Mouse (Mus musculus): ENCODE data around the gene Rprml. TPM values are rescaled to one million over a fixed set of nuclear protein-coding genes. Genes with fewer than 3 reads are reported as not detected.

Gene Rprml
- polyA plus RNA-seq, 1 experiment from 2014 or later, result not detected

- ATAC-seq (no peak), DNase-seq (ENCODE audit: low read depth, low spot score) (no peak)
- TF ChIP-seq CTCF (IDR thresholded peaks at IDR 0.05), result no peak
- POLR2A ChIA-PET, result no interaction called here
- in situ Hi-C loops (cut with MboI; ENCODE audit: low pct_unique_long_range_greater_than_20kb), result no loop called here
- CTCF ChIA-PET, result no interaction called here
- H3K27me3 ChIP-seq, result peaks cover 57% of the 10 kb centered on the region
These were observed 3.6 kb upstream of the Rprml start for GRCm38 (mm10) chr11:103645731-103646130.

GRCm38 (mm10) chr11:103646301-103646700 lies 3.1 kb upstream of the Rprml start:
- CTCF ChIA-PET, result no interaction called here
- DNase-seq (ENCODE audit: low read depth, low spot score) (no peak), ATAC-seq (no peak)
- POLR2A ChIA-PET, result no interaction called here
- no peak for TF ChIP-seq CTCF (IDR thresholded peaks at IDR 0.05)
- in situ Hi-C loops (cut with MboI; ENCODE audit: low pct_unique_long_range_greater_than_20kb), result no loop called here
- peaks cover 60% of the 10 kb centered on the region for H3K27me3 ChIP-seq

- in situ Hi-C loops (cut with MboI; ENCODE audit: low pct_unique_long_range_greater_than_20kb), result no loop called here
- POLR2A ChIA-PET, result no interaction called here
- TF ChIP-seq CTCF (IDR thresholded peaks at IDR 0.05), result no peak
- DNase-seq (ENCODE audit: low read depth, low spot score) (no peak), ATAC-seq (no peak)
- peaks cover 71% of the 10 kb centered on the region for H3K27me3 ChIP-seq
- CTCF ChIA-PET, result no interaction called here
These were observed 1.3 kb upstream of the Rprml start for GRCm38 (mm10) chr11:103647921-103648620.

GRCm38 (mm10) chr11:103648656-103649055 lies 714 bp upstream of the Rprml start:
- CTCF ChIA-PET, result no interaction called here
- in situ Hi-C loops (cut with MboI; ENCODE audit: low pct_unique_long_range_greater_than_20kb), result no loop called here
- TF ChIP-seq CTCF (IDR thresholded peaks at IDR 0.05), result no peak
- H3K27me3 ChIP-seq, result peaks cover 75% of the 10 kb centered on the region
- DNase-seq (ENCODE audit: low read depth, low spot score), result no peak
- no peak for ATAC-seq
- POLR2A ChIA-PET, result no interaction called here

GRCm38 (mm10) chr11:103649983-103650493 lies 668 bp downstream of the Rprml start:
- CTCF ChIA-PET, result no interaction called here
- TF ChIP-seq CTCF (IDR thresholded peaks at IDR 0.05), result no peak
- peaks cover 81% of the 10 kb centered on the region for H3K27me3 ChIP-seq
- POLR2A ChIA-PET, result no interaction called here
- no peak for DNase-seq (ENCODE audit: low read depth, low spot score)
- no peak for ATAC-seq
- in situ Hi-C loops (cut with MboI; ENCODE audit: low pct_unique_long_range_greater_than_20kb), result no loop called here

GRCm38 (mm10) chr11:103651426-103651825 lies 2.1 kb downstream of the Rprml start:
- H3K27me3 ChIP-seq, result peaks cover 75% of the 10 kb centered on the region
- ATAC-seq (no peak), DNase-seq (ENCODE audit: low read depth, low spot score) (no peak)
- ChIA-PET CTCF (interaction anchor here (1.1 kb wide), 1 partner anchor 12 kb away, joined by 3 read pairs; no protein-coding TSS in a partner anchor), POLR2A (no interaction called here)
- in situ Hi-C loops (cut with MboI; ENCODE audit: low pct_unique_long_range_greater_than_20kb), result no loop called here
- TF ChIP-seq CTCF (IDR thresholded peaks at IDR 0.05), result no peak

GRCm38 (mm10) chr11:103653359-103653965 lies 4.1 kb downstream of the Rprml start:
- in situ Hi-C loops (cut with MboI; ENCODE audit: low pct_unique_long_range_greater_than_20kb), result no loop called here
- CTCF ChIA-PET, result no interaction called here
- no peak for TF ChIP-seq CTCF (IDR thresholded peaks at IDR 0.05)
- no peak for ATAC-seq
- DNase-seq (ENCODE audit: low read depth, low spot score), result no peak
- peaks cover 60% of the 10 kb centered on the region for H3K27me3 ChIP-seq
- POLR2A ChIA-PET, result no interaction called here

- CTCF ChIA-PET, result interaction anchor here (1.2 kb wide), 1 partner anchor 65 kb away, joined by 3 read pairs; no protein-coding TSS in a partner anchor
- DNase-seq (ENCODE audit: low read depth, low spot score) (no peak), ATAC-seq (no peak)
- H3K27me3 ChIP-seq, result peaks cover 65% of the 10 kb centered on the region
- POLR2A ChIA-PET, result no interaction called here
- no peak for TF ChIP-seq CTCF (IDR thresholded peaks at IDR 0.05)
- in situ Hi-C loops (cut with MboI; ENCODE audit: low pct_unique_long_range_greater_than_20kb), result no loop called here
These were observed 7.2 kb downstream of the Rprml start for GRCm38 (mm10) chr11:103656520-103656919.

GRCm38 (mm10) chr11:103658189-103658588 lies 8.8 kb downstream of the Rprml start:
- no peak for TF ChIP-seq CTCF (IDR thresholded peaks at IDR 0.05)
- in situ Hi-C loops (cut with MboI; ENCODE audit: low pct_unique_long_range_greater_than_20kb), result no loop called here
- peaks cover 51% of the 10 kb centered on the region for H3K27me3 ChIP-seq
- DNase-seq (ENCODE audit: low read depth, low spot score), result no peak
- no peak for ATAC-seq
- ChIA-PET CTCF (interaction anchor here (1.1 kb wide), 1 partner anchor 29 kb away, joined by 3 read pairs; no protein-coding TSS in a partner anchor), POLR2A (no interaction called here)

- CTCF ChIA-PET, result no interaction called here
- DNase-seq (ENCODE audit: low read depth, low spot score), result no peak
- POLR2A ChIA-PET, result no interaction called here
- in situ Hi-C loops (cut with MboI; ENCODE audit: low pct_unique_long_range_greater_than_20kb), result no loop called here
- no peak for TF ChIP-seq CTCF (IDR thresholded peaks at IDR 0.05)
- peaks cover 62% of the 10 kb centered on the region for H3K27me3 ChIP-seq
- no peak for ATAC-seq
These were observed 12.5 kb downstream of the Rprml start for GRCm38 (mm10) chr11:103661863-103662262.

- ChIA-PET CTCF (no interaction called here), POLR2A (no interaction called here)
- DNase-seq (ENCODE audit: low read depth, low spot score) (no peak), ATAC-seq (no peak)
- H3K27me3 ChIP-seq, result peaks cover 69% of the 10 kb centered on the region
- no peak for TF ChIP-seq CTCF (IDR thresholded peaks at IDR 0.05)
- in situ Hi-C loops (cut with MboI; ENCODE audit: low pct_unique_long_range_greater_than_20kb), result no loop called here
These were observed 13.2 kb downstream of the Rprml start for GRCm38 (mm10) chr11:103662546-103662945.
